Mouse (Mus musculus) retina, adult 2 months (tissue): Measurements from ENCODE around the gene Enpep.
A peak's percentile ranks its signal among the peaks of the same experiment; 100 is the strongest.

ENCODE experiments used
- DNase-seq: peaks from one replicate; pipeline ENCODE4 v3.0.0-alpha.2; 2012; ENCODE audit warnings: low read depth, low spot score

Enpep gene

DNA sequence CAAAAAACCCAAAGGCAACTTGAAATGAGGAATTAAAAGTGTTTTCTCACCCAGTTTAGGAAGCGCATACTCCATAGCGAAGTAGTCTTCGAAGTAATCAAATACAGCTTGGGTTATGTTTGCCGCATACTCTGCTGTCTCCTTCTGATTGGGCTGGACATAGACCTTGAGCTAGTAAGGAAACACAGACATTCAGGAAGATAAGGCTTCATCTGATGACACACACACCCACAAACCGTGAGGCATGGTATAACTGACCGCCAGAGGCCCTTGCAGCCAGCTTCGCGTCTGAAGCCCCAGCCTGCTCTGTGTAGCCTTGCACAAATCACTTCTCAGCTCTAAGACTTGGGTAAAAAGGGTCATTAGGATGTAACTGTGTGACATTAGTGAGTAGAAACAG, 20.0 kb downstream of the Enpep start:
- DNase-seq = no peak

DNA sequence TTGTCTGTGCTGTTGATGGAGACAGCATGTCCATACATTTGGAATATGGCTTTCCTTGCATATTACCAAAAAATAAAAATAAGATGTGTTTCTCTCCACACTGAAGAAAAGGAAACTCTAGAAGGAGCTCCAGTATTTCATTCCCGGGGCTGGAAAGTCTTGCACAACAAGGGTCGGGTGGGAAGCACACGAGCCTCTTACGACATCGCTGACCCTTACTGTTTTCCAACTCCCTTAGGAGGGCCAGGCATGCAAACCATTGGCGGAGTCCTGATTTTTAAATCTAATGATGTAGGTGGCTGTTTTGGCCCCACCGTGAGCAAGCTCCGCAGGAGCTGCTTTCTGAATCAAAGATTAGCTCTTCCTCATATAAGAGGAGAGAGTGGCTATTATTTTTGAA, 20.6 kb downstream of the Enpep start:
- DNase-seq = no peak

DNA sequence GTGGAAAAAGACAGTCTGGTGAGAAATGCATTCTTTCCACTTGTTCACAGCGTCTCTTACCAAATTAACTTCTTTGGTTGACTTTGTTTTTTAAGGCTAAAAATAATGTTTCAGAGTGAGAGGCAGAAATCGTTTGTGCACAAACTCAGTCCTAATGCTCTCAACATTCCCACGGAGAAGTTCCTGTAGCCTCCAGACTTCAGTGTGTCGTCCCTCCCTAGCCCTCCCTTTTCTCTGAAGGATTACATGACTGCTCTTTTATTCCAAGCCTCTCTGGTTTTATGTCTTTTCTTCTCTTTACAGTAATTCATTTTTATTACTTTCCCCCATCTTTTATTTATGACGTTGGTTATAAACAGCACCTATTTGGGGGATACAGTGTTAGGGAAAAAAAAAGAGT, 22.6 kb downstream of the Enpep start:
- DNase-seq = no peak

DNA sequence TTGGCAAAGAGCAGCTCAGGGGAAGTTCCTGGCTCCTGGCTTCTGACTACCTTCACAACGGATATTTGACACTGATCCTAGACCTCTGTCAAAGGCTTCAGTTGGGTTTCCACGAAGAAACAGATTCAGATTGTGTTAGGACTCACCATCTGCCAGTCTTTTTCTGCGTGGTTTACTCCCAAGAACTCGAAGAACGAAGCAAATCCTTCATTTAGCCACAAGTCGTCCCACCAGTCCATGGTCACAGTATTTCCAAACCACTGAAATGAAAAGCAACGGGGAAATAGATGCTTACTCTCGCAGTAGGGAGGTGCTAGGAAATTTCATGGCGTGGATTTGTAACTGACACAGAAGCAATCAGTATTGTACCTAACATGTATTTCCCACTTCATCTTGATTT, 23.6 kb downstream of the Enpep start:
- no peak for DNase-seq

DNA sequence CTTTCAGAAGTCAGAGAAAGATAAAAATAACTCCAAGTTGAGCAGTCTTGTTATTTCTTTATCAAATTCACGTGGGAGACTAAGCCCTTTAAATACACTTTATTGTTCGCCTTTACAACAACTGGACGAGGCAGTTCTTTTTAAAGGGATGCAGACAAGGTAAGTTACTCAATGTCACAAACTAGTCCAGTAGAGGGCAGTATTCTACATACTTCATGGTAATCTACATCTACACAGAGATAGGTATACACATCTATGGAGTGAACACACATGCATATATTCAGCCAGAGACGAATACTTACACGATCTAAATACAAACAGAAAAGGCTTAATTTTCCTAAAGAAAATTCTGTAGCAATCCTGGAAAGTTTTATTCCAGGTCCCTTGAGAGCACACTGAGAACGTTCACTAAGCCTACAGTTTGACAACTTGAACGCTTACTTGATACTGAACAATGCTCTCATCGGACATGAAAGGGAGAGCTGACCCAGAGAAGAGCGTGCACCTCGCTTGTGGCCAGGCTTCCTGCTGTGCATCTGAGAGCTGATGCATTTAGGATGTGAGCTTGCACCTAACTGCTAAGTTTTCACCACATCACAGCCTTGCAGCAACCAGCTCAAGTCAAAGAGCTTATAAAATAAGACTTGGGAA, 24.3 kb downstream of the Enpep start:
- DNase-seq = peak; percentile 37

DNA sequence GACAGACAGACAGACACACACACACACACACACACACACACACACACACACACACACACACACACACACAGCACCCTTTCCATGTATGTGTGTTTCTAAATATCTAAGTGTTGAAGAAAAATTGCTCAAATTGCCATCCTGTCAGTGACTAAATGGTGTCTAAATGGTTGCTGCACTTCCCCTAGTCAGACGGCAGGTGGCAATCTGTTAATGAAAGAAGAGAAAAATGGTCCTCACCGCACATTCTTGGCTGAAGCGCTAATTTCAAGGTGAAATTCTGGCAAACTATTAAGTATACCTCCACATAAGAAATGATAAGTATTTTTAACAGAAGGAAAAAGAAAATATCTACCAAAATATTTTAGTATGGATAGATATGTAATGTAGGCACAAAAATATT, 28.6 kb downstream of the Enpep start:
- DNase-seq = peak; percentile 22

DNA sequence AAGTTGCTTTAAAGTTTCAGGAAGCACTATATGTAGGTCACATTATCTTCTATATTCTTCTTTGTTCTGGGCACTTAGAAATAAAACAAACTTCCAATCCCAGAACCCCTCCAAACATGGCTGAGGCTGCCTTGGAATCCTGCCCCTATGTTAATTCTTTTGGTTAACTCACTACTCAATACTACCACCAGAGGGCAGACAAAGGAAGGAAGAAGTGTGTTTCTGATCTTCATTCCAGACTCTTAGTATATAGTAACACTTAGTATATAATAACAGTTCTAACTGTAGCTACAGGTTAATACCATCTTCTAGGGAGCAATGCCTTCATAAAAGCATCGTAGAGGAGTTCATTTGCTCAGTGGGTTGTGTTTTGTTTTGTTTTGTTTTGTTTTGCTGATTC, 32.6 kb downstream of the Enpep start:
- DNase-seq = peak; percentile 26

DNA sequence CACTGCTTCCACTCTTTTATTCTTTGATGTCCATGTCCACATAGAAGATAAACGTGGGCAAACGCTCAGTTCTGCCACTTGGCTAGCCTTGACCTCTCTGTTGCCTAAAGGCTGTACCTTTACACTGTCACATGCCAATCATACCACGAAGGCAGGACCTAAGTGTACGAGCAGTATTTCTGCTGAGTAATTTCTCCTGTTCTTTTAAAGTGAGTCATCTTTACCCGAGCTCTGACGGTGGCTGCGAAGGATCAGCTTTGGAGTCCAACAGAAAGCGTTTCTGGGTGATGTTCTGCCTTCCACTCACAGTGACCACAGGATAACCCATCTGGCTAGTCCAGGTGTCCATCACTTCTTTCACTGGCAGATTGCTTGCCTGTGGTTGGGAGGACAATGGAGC, 33.9 kb downstream of the Enpep start:
- no peak for DNase-seq

DNA sequence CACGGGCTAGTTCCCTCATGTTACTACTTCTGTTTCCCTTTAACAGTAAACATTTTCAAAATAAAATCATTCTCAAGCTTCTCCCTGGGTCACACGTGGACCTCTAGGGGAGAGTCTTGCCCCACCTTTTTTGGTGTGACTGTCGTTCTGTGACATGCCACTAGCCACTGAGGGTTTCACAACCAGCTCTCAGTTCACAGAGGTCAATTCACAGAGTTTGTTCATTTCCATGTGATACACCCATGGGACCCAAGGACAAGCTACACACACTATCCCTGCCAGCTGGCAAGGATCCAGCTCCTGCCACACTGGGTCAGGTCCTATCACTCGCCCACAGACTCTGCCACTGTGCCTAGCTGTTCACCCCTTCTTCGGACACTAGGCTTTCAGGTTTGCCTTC, 35.5 kb downstream of the Enpep start:
- no peak for DNase-seq

DNA sequence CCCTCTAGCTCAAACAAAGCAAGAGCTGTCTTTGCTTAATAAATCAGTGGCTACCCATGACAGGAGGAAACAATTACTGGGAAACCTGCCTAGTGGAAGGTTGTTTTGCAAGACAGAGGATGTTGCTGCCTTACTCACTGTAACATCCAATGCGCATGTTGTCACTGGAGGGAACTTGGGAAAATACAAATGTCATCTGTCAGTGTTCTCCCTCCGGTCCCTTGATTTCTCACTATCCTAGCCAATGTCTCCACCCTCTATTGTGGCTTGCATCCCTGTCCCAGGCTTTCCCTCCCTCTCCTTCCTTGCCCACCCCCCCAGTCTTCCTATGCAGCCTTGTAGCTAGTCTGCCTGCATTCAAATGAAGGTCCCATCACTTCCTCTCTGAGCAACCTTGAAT, 36.6 kb downstream of the Enpep start:
- no peak for DNase-seq

DNA sequence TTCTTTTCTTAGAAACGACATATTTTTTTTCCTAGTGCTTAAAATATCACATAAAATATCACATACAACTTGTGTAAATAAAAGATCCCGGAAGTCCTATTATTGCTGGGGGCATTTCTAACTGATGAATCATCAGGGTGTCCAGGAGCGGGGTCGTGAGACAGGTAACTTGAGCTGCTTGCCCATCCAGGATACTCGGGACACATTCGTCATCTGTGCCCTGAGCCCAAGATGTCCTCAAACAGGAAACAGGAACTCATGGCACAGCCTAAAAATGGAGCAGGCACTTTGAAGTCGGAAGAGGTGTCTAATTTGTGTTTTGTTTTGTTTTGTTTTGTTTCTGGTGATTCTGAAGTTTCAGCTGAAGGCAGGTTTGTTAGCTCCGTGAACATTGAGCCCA, 43.0 kb downstream of the Enpep start:
- DNase-seq = no peak

DNA sequence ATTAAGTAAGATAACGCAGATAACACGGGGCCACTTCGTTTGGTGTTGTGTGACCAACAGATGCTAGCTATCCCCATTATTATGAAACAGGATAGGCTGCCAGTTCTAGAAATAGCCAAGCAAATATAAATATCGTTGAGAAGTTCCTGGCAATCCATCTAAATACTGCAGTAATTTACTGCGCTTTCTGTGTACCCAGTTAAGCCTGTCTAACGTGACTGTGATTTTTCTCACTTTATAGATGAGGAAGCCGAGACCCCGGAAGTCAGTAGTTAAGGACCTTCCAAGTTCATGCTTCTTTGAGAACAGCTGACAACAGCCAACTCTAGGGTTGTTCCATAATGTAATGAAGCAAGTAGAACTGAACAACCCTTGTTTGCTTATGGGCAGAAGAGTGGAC, 45.4 kb downstream of the Enpep start:
- no peak for DNase-seq

DNA sequence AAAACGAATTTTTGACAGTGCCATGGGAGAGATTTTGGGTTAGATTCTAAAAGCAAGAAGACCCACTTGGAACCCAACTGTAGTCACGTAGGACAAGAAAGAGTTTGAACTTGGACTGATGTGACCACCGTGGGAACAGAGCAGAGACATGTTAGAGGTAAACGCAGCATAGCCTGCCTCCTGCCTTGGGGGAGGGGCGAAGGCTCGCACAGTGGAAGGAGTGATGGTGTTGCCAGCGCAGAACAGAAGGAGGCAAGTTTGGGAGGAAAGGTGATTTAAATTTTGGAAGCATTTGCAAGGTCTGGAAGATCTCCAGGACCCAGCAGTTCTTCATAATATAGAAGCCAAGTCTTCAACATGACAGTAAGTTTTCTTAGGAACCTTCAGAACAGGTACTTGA, 46.1 kb downstream of the Enpep start:
- no peak for DNase-seq

DNA sequence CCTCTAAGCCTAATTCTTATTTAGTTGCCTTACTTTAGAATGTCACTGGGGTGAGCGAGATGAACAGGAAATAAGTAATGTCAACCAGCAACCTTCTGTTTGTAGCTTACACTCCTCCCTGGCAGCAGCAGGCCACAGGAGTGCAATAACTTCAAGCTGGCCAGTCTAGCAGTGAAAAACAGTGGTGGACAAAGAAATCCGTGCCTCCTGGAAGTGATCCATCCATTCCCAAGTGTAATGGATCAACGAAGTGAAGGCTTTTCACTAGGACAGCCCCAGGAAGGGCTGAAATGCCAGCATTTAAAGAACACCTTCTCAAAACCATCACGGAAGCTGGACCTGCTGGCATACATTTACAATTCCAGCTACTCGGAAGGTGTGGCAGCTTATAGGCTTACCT, 48.2 kb downstream of the Enpep start:
- DNase-seq = no peak

DNA sequence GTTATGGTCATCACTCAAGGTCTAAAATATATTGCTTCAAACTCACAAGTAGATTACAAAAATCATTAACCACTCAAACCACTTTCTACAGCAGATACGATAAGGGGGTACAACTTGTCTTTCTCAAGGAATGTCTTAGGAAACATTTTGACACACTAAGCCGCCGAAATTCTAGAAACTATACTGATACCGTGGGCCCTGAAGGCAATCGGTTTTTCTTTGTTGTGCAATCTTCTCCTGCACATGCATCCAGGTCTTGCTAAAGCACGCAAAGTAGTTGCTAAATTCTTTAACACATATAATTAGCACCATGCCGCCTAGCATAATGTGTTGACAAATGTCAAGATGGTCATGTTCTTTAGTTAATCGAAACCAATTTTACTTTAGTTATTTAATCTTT, 53.1 kb downstream of the Enpep start:
- DNase-seq = no peak

DNA sequence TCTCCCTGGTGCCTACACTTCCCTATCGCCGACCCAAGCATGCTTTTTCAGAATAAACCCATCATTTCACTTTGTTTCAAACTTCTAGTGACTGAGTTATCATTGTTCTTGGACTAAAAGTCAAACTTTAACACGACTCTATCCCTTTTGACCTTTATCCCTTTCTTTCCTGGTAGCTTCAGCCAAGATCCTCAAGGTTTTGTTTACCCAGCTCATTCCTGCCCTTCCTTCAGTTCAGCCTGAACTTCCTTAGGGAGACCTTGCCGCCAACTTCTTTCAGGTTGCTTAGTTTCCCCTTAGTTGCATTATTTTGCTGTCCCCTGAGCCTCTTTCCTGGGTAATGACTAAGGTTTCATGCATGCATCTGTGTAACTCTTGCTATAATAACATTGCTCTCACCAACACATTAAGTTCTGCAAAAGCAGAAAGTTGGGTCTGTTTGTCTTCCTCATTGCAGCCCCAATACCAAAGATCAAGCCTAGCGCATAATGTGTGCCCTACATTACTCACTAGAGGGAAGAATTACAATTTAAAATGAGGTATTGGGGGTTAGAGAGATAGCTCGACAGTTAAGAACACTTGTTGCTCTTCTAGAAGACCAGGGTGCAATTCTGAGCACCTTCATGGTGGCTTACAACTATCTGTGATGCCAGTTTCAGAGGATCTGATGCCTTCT, 59.2 kb downstream of the Enpep start:
- DNase-seq = no peak

DNA sequence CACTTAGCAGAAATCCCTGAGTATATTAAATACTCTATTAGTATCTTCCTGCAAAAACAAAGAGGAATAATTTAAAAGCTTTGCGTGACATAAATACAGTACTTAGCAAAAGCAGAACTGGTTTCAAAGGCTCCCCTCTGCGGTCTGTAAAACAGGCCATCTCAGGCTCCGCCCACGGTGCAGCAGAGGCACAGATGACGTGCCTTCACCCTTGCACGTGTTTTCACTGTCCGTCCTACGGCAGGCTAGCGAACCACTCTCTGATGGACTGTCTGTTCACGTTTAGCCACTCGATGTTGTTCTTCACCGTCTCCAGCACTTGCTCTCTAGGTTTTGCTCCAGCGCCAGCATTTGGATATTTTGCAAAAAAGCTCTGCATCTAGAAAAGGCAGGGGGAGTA, 62.5 kb downstream of the Enpep start:
- no peak for DNase-seq

DNA sequence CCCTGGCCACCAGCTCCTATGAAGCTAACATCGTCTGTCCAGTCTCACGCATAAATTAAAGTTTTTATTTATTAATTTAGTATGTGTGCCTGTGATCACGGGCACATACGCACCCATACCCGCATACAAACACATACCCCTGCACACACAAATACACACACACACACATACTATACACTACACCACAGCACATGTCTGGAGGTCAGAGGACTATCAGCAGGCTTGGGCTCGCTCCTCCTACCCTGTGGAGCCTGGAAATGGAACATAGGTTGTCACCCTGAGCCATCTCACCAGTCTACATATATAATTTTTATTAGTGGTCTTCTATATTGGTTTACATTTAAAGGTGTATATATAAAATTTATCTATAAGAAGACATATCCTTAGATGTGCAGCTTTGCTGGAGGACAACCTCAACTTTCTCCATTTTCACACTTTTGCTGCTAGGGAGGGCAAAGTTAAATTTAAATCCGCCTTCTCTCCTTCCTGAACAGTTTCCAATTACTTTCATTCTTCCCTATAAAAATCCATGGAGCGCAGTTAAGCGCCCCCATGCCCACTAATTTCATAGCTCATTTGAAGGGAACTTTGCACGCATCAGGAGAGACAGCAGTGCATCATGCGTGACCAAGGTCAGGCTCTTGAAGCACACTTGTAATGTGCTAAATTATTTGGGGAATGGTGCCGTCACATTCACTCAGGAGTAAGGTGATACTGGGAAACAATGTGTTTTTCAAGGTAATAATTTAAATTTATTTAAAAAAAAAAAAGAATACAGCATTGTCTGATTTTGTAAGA, 63.4 kb downstream of the Enpep start:
- DNase-seq = no peak

DNA sequence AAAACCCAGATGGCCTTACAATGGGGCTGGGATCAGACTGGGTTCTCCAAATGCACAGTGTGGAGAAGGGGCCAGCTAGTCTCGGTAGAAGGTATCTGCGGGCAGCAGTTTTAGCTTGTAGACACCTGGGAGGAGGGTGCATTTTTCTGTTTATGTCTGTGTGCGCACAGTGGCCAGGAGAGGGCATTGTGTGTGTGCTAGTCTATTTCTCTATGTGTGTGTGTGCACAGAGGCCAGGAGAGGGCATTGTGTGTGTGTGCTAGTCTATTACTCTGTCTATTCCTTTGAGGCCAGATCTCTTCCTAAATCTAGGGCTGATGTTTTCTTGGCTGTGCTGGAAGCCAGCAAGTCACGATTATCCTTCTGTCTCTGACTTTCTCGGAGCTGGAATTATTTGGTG, 74.0 kb downstream of the Enpep start:
- no peak for DNase-seq

DNA sequence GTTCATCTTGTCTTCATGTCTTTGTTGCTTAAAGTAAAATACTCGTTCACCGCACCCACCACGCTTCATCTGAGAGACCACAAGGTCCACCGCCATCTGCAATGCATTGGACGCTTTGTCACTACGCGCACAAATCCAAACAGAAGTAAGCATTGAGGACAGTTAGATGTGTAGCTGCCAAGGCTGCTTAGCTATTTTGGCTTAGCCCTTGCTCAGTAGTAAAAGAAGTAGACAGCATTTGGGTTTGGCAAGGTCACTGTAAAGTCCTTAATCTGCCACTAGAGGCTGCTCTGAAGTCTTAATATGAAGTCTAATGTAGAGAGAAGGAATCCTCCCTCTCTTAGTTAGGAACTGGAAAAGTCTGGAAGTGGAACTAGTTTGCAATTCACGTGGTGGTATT, 75.8 kb downstream of the Enpep start:
- no peak for DNase-seq

DNA sequence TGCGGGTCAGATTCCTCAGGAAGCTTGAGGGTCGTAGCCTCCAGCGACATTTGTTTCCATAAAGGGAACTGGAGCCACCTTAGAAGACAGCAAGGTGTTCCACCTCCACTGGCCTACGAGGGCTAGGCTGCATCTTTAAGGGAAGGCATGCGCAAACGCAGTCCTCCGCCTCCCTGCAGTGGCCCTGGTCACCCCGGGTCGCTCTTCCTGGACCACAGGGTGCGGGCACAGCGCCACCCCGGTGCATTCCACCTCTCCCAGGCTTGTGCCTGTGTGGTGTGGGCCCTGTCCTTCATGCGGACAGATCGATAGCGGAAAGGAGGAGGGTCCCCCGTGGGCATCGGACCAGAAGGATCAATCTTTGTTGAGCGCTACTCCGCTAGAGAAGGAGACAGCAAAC, 76.2 kb downstream of the Enpep start:
- no peak for DNase-seq

DNA sequence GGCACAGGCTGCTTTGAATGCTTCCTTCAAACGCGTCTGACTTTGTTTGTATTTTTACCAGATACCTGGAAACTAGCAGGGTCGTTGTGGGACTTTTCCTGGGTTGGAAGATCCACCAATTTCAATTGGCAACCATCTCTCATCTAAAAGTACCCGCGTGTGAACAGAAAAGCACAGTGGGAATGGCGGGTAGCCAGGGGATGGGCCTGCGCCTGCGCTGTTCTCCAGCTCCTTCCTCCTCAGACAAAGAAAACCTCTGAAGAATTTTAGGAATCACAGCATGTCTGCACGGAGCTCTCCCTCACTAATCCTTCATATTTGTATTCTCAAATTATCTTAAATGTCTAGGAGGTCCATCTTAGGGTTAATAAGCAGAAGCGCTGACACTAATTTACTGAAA, 78.3 kb downstream of the Enpep start:
- DNase-seq = no peak

DNA sequence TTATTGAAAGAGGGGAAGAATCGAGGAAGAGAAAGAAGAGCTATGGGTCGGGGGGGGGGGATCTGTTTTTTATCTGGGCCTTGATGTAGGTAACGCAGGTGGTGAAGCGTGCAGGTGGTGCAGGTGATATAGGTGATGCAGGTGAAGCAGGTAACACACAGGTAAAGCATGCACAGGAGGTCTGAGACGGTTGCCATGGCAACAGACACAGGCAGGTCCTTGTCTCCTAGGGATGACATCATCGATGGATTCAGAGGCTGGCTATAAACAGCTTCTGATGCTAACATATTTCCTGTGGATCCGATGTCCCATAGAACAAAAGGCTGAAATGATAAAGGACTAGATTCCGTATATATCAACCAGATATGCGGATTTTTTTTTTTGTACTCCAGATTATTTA, 81.5 kb downstream of the Enpep start:
- DNase-seq = no peak
